ENCODE assay signal across 17 mouse cellular contexts in genomic region chr17:29687373-29687772, GRCm38 (mm10). TPM values are rescaled to one million over a fixed set of nuclear protein-coding genes. Genes with fewer than 3 reads are reported as not detected.
DNase-seq lines count a peak whose midpoint lies in the region; ATAC-seq and TF ChIP-seq lines count a peak whose summit lies in the region.
"Had no signal": no experiment of that assay in that cellular context is flagged by ENCODE, and none has a peak within 500 bp of the region (broad histone marks: within the 10 kb centered on the region; RNA-seq: fewer than 3 reads in every experiment).

No protein-coding gene starts in this region.

- no peak for TF ChIP-seq CTCF in heart, postnatal 0 days (IDR thresholded peaks at IDR 0.05; ENCODE audit: low read depth)
- TF ChIP-seq CTCF in G1E (IDR thresholded peaks at IDR 0.05; ENCODE audit: low read depth, low read length) (no peak), MEL (IDR thresholded peaks at IDR 0.05 in 2 of 3, conservative IDR thresholded peaks at IDR 0.05 in 1 of 3; ENCODE audit: control insufficient read depth in 1 of 3, insufficient read depth in 1 of 3, low read depth in 2 of 3, low read length in 3 of 3, poor library complexity in 1 of 3, severe bottlenecking in 1 of 3) (no peak)

- peaks cover 90% of the 10 kb centered on the region for H3K36me3 ChIP-seq in heart, embryonic 10.5 days
- peaks cover 81% of the 10 kb centered on the region for H3K36me3 ChIP-seq in heart, postnatal 0 days (replicated peaks; ENCODE audit: control insufficient read depth, insufficient read depth, low read length)
- H3K36me3 ChIP-seq in G1E (replicated peaks) = peaks cover 86% of the 10 kb centered on the region
- H3K36me3 ChIP-seq in MEL (ENCODE audit: control insufficient read depth in 1 of 2, insufficient read depth in 2 of 2, low read length in 2 of 2) = peaks cover 30 to 67% of the 10 kb centered on the region in 2 experiments

- H3K4me1 ChIP-seq in heart, embryonic 10.5 days = peaks cover 50% of the 10 kb centered on the region
- H3K4me1 ChIP-seq in heart, postnatal 0 days (ENCODE audit: control insufficient read depth, insufficient read depth) = peaks cover 7% of the 10 kb centered on the region
- H3K4me1 ChIP-seq in G1E (ENCODE audit: insufficient read depth, low read depth, low read length) (peaks cover 85% of the 10 kb centered on the region), MEL (ENCODE audit: control insufficient read depth in 1 of 2, insufficient read depth in 2 of 2, low read length in 2 of 2) (peaks cover 26 to 49% of the 10 kb centered on the region in 2 experiments)

- H3K4me3 ChIP-seq in heart, embryonic 10.5 days = no peak overlapping the region
- H3K4me3 ChIP-seq in heart, postnatal 0 days (ENCODE audit: low read depth, low read length) = no peak overlapping the region
- H3K4me3 ChIP-seq in G1E (ENCODE audit: low read depth, low read length) = peak overlapping the region; percentile 64; the same call in 1 of the 2 replicates
- H3K4me3 ChIP-seq in MEL (ENCODE audit: control insufficient read depth in 1 of 2, insufficient read depth in 1 of 2, low read depth in 2 of 2, low read length in 2 of 2) = no peak overlapping the region
- H3K4me3 ChIP-seq: stomach, embryonic 15.5 days had no signal

- no peak overlapping the region for H3K4me2 ChIP-seq in heart, postnatal 0 days (ENCODE audit: low read depth, low read length)
- H3K4me2 ChIP-seq: lung, embryonic 14.5 days; stomach, embryonic 15.5 days had no signal

- TF ChIP-seq POLR2A in MEL (IDR thresholded peaks at IDR 0.05; ENCODE audit: control insufficient read depth in 1 of 2, insufficient read depth in 1 of 2, low read depth in 1 of 2, low read length in 2 of 2, poor library complexity in 1 of 2) = no peak

- peak overlapping the region; percentile 83 for H3K27ac ChIP-seq in heart, embryonic 10.5 days
- H3K27ac ChIP-seq in heart, postnatal 0 days (ENCODE audit: low read depth) = peak overlapping the region; percentile 47
- peak overlapping the region; percentile 7; the same call in 1 of the 2 replicates for H3K27ac ChIP-seq in MEL (ENCODE audit: control insufficient read depth, low read depth, low read length)
- H3K27ac ChIP-seq: kidney, postnatal 0 days; stomach, embryonic 15.5 days had no signal

- DNase-seq in heart, embryonic 10.5 days (ENCODE audit: low spot score) = no peak
- DNase-seq in heart, adult 9 months (ENCODE audit: low spot score in 2 of 2) = no peak
- DNase-seq in heart, postnatal 0 days (ENCODE audit: low spot score) = no peak
- no peak for DNase-seq in heart, postnatal 4 days
- DNase-seq in G1E (ENCODE audit: low spot score) (peak; percentile 50), MEL (ENCODE audit: low read depth, low spot score) (no peak)
- no peak for DNase-seq in gastrocnemius, postnatal 25 days
- DNase-seq: adrenal gland, adult 8-10 months; cerebellum, adult 9-11 months; kidney, adult 18-20 months; lung, embryonic 14.5 days; lung, postnatal 36 days; thymus, adult 18-20 months; thymus, postnatal 4 days had no signal

- TF ChIP-seq RAD21 in MEL (IDR thresholded peaks at IDR 0.05; ENCODE audit: low read depth, low read length) = no peak

- H3K79me2 ChIP-seq in MEL (ENCODE audit: control insufficient read depth, insufficient read depth, low read length, poor library complexity) = no peaks in the 10 kb centered on the region; the same call in 1 of the 2 replicates

- WGBS in heart, embryonic 10.5 days = 53% methylated on average over 6 of the region's 6 CpGs
- 54% methylated on average over 6 of the region's 6 CpGs for WGBS in heart, postnatal 0 days

- no peaks in the 10 kb centered on the region for H3K27me3 ChIP-seq in heart, embryonic 10.5 days (ENCODE audit: insufficient read depth, poor library complexity, severe bottlenecking)
- H3K27me3 ChIP-seq in heart, postnatal 0 days (ENCODE audit: control insufficient read depth, insufficient read depth, low read length) = no peaks in the 10 kb centered on the region
- H3K27me3 ChIP-seq in G1E (ENCODE audit: insufficient read depth, low read length) (no peaks in the 10 kb centered on the region), MEL (ENCODE audit: control insufficient read depth in 1 of 2, insufficient read depth in 2 of 2, low read length in 2 of 2) (no peaks in the 10 kb centered on the region)
- H3K27me3 ChIP-seq: Patski; stomach, embryonic 15.5 days had no signal

- ATAC-seq in heart, postnatal 0 days (ENCODE audit: insufficient read depth, low read depth) = no peak
- no peak for ATAC-seq in G1E (ENCODE audit: extremely low read depth, insufficient number of reproducible peaks, low FRiP score, poor library complexity, severe bottlenecking)
- ATAC-seq: Patski had no signal

- no peaks in the 10 kb centered on the region for H3K9me3 ChIP-seq in heart, embryonic 10.5 days
- H3K9me3 ChIP-seq in heart, postnatal 0 days (replicated peaks; ENCODE audit: control insufficient read depth, low read length) = no peaks in the 10 kb centered on the region
- H3K9me3 ChIP-seq in G1E (replicated peaks) = peaks cover 5% of the 10 kb centered on the region
- no peaks in the 10 kb centered on the region for H3K9me3 ChIP-seq in MEL (replicated peaks; ENCODE audit: insufficient read depth, low read length)
- H3K9me3 ChIP-seq: stomach, embryonic 15.5 days had no signal

- H3K9ac ChIP-seq in heart, postnatal 0 days (replicated peaks; ENCODE audit: low read depth, low read length) = no peak overlapping the region
- no peak overlapping the region for H3K9ac ChIP-seq in MEL (ENCODE audit: control insufficient read depth, low read depth, low read length, poor library complexity, severe bottlenecking)
- H3K9ac ChIP-seq: lung, embryonic 14.5 days; stomach, embryonic 15.5 days had no signal

- no peak for TF ChIP-seq EP300 in heart, postnatal 0 days (IDR thresholded peaks at IDR 0.05; ENCODE audit: low read depth)
- TF ChIP-seq EP300 in MEL (IDR thresholded peaks at IDR 0.05; ENCODE audit: low read depth in 1 of 2, low read length in 2 of 2) = no peak

TF ChIP-seq in MEL, 35 proteins besides CTCF, POLR2A, EP300 and RAD21:
- no peak for TF ChIP-seq POLR2AphosphoS2 (IDR thresholded peaks at IDR 0.05; ENCODE audit: low read length)
- TF ChIP-seq MAX (IDR thresholded peaks at IDR 0.05; ENCODE audit: low read length) = no peak
- TF ChIP-seq E2F4 (IDR thresholded peaks at IDR 0.05; ENCODE audit: borderline replicate concordance, low read depth, low read length) = no peak
- no peak for TF ChIP-seq MAFK (IDR thresholded peaks at IDR 0.05; ENCODE audit: borderline replicate concordance, low read depth, low read length)
- no peak for TF ChIP-seq ZC3H11A (IDR thresholded peaks at IDR 0.05; ENCODE audit: low read depth, low read length)
- no peak for TF ChIP-seq ETS1 (IDR thresholded peaks at IDR 0.05; ENCODE audit: low read depth, low read length)
- no peak for TF ChIP-seq TCF12 (IDR thresholded peaks at IDR 0.05; ENCODE audit: low read depth, low read length)
- no peak for TF ChIP-seq CHD1 (IDR thresholded peaks at IDR 0.05; ENCODE audit: low read depth, low read length)
- no peak for TF ChIP-seq BHLHE40 (IDR thresholded peaks at IDR 0.05; ENCODE audit: borderline replicate concordance, low read depth, low read length)
- no peak for TF ChIP-seq TAL1 (IDR thresholded peaks at IDR 0.05; ENCODE audit: low read length)
- TF ChIP-seq USF2 (IDR thresholded peaks at IDR 0.05; ENCODE audit: borderline replicate concordance in 1 of 2, insufficient read depth in 1 of 2, low read depth in 1 of 2, low read length in 2 of 2) = no peak
- TF ChIP-seq SIN3A (IDR thresholded peaks at IDR 0.05; ENCODE audit: low read length) = no peak

RNA-seq across cellular contexts. Expression of gene Cmtr1, which starts 27.0 kb away (rescaled TPM):
- 119 and 122 TPM in 2 replicates for polyA plus RNA-seq in heart, embryonic 10.5 days (2016; fragmentation: Nextera tagmentation; extraction: Ambion mirVana)
- total RNA-seq in heart, postnatal 0 days (2014; rRNA removed; ENCODE audit: low replicate concordance) = 52.4 and 81.4 TPM in 2 replicates
- polyA plus RNA-seq in heart, postnatal 0 days (2015; fragmentation: Nextera tagmentation; extraction: Ambion mirVana) = 62.7 and 72.9 TPM in 2 replicates
- 10 to 100 TPM; 56.9 to 70.7 TPM for total RNA-seq in heart, postnatal 4 days (2021)
- total RNA-seq in G1E (2014; fragmentation: Nextera tagmentation) (82.7 and 101 TPM in 2 replicates), G1E (2017) (155 and 182 TPM in 2 replicates), MEL (2012; rRNA removed) (77.9 and 82.2 TPM in 2 replicates)
- polyA plus RNA-seq in G1E (2012) (86.7 and 103 TPM in 2 replicates), MEL (2012; ENCODE audit: insufficient read depth in 1 of 2, insufficient read length in 2 of 2, low read depth in 1 of 2, low replicate concordance in 2 of 2, missing spikeins in 1 of 2) (10 to 100 TPM; 47.3 to 99.6 TPM)
- total RNA-seq in gastrocnemius, postnatal 25 days (2021) = 10 to 100 TPM; 31.1 to 34.2 TPM

RNA-seq across cellular contexts. Expression of gene Ccdc167, which starts 29.5 kb away (rescaled TPM):
- 18.2 and 19.0 TPM in 2 replicates for polyA plus RNA-seq in heart, embryonic 10.5 days (2016; fragmentation: Nextera tagmentation; extraction: Ambion mirVana)
- total RNA-seq in heart, postnatal 0 days (2014; rRNA removed; ENCODE audit: low replicate concordance) = 6.4 and 6.8 TPM in 2 replicates
- 8.2 and 9.9 TPM in 2 replicates for polyA plus RNA-seq in heart, postnatal 0 days (2015; fragmentation: Nextera tagmentation; extraction: Ambion mirVana)
- 10 to 100 TPM; 15.3 to 18.4 TPM for total RNA-seq in heart, postnatal 4 days (2021)
- total RNA-seq in G1E (2014; fragmentation: Nextera tagmentation) (13.2 and 19.4 TPM in 2 replicates), G1E (2017) (13.5 and 16.3 TPM in 2 replicates), MEL (2012; rRNA removed) (12.2 and 13.4 TPM in 2 replicates)
- polyA plus RNA-seq in G1E (2012) (6.3 and 8.7 TPM in 2 replicates), MEL (2012; ENCODE audit: insufficient read depth in 1 of 2, insufficient read length in 2 of 2, low read depth in 1 of 2, low replicate concordance in 2 of 2, missing spikeins in 1 of 2) (10 to 100 TPM in 1 of 2 experiments, not detected in 1; 12.1 TPM)
- 1 to 10 TPM; 5.0 to 6.6 TPM for total RNA-seq in gastrocnemius, postnatal 25 days (2021)

Comparison
In these comparisons a context has a peak if more than half of its experiments do, and no peak if none do; other contexts are left out.
1. H3K27ac ChIP-seq: peak in every context shown above with its lines; median percentile 83 in heart, embryonic 10.5 days; 47 in heart, postnatal 0 days; 7 in MEL.